Mouse (Mus musculus): ENCODE measurements around the gene AF067061. TPM values are rescaled to one million over a fixed set of nuclear protein-coding genes. Genes with fewer than 3 reads are reported as not detected.
"Not testable (repeated sequence)": the region's sequence is repeated elsewhere in the genome, so short reads cannot be mapped to it uniquely, and the experiment has no call there.

AF067061 gene
- polyA plus RNA-seq (2015; fragmentation: Nextera tagmentation; extraction: Ambion mirVana): not detected in 2 replicates

DNA sequence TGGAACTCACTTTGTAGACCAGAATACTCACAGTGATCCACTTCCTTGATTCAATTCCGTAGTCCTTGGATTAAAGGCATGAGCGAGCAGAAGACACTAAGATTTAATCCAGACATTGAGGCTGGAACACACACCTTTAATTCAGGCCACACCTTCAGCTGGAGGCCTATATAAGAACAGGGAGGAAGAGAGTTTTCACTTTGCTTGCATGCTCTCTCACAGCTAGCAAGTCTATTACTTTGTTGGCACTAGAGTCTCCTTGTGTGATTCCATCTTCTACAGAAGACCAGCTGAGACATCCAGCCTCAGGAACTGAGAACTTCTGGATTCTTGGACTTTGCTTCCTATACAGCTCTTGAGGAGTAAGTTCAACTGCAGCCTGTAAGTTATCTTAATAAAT lies at the start of gene AF067061:
TSS of gene AF067061 (plus strand) at position 245 of the 400 bp plus-strand sequence.
- H3K9ac ChIP-seq; ATAC-seq (replicated peaks); H3K4me1 ChIP-seq; H3K4me2 ChIP-seq; H3K27me3 ChIP-seq (replicated peaks); H3K27ac ChIP-seq; H3K9me3 ChIP-seq; H3K36me3 ChIP-seq (replicated peaks); H3K4me3 ChIP-seq: not testable (repeated sequence)
- 80% methylated on average over 2 of the region's 2 CpGs for WGBS

DNA sequence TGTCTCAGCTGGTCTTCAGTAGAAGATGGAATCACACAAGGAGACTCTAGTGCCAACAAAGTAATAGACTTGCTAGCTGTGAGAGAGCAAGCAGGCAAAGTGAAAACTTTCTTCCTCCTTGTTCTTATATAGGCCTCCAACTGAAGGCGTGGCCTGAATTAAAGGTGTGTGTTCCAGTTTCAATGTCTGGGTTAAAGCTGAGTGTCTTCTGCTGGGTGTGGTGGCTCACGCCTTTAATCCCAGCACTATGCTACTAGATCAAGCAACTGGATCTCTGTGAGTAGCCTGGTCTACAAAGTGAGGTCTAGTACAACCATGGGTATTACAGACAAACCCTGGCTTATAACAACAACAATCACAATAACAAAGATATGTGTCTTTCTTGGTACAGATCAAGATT lies 47.1 kb upstream of the AF067061 start, which contains the start of gene Gm21762:
TSS of gene Gm21762 (minus strand) at position 101 of the 400 bp plus-strand sequence.
- not testable (repeated sequence) for ATAC-seq (replicated peaks); H3K36me3 ChIP-seq (replicated peaks)
- WGBS: no CpG with 5 or more reads among the region's 2 CpGs

DNA sequence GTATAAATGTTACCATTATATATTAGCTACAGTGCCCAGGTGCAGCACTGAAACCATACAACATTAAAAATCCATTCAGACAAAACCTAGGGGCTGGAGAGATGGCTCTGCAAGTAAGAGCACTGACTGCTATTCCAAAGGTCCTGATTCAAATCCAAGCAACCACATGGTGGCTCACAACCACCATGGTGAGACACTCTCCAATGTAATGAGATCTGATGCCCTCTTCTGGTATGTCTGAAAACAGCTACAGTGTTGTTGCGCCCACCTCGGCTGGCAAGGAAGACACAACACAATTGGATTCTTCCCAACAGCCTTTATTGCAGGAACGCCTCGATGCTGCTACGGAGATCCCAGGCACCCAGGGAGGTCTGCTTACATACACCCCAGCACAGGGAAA lies 42.0 kb upstream of the AF067061 start:
- H3K9ac ChIP-seq; ATAC-seq (replicated peaks); H3K4me2 ChIP-seq; H3K27ac ChIP-seq; H3K27me3 ChIP-seq (replicated peaks); H3K4me1 ChIP-seq; H3K9me3 ChIP-seq; H3K36me3 ChIP-seq (replicated peaks); H3K4me3 ChIP-seq: not testable (repeated sequence)
- WGBS: 83% methylated on average over 5 of the region's 5 CpGs

More for the DNA sequence above, 47.1 kb upstream of the AF067061 start, which contains the start of gene Gm21762:
- H3K4me3 ChIP-seq; H3K9me3 ChIP-seq; H3K9ac ChIP-seq; H3K27me3 ChIP-seq (replicated peaks); H3K4me2 ChIP-seq; H3K4me1 ChIP-seq; H3K27ac ChIP-seq: not testable (repeated sequence)

DNA sequence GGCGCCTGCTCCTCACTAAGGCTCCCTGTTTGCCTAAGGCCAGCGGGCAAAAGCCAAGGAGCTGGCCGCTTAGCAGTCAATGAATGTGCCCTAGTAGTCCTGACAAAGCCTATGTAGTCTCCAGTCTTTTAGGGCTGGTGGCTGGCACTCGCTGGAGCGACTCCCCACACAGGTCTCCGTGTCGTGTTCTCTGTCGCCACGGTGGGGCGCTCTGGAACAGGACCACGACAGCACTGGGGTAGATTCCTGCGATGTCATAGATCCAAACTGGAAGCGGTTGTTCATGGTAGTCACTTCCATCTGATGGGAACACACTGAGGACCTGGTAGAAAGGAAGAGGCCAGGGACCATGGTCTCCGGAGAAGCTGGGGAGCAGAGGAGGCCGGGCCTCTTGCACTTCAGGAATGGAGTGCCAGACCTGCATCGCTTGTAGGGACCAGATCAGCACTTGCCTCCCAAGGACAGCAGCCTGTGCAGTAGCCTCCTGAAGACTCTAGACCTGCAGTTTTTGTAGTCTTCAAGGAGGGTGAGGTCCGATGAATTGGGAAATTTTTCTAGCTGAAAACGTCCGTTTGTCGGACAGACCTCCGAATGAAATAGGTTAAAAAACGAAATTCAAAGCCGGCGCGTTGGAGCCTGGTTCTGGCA lies 39.8 kb upstream of the AF067061 start:
- H3K4me3 ChIP-seq; H3K9ac ChIP-seq; ATAC-seq (replicated peaks); H3K4me1 ChIP-seq; H3K27me3 ChIP-seq (replicated peaks); H3K27ac ChIP-seq; H3K36me3 ChIP-seq (replicated peaks); H3K9me3 ChIP-seq; H3K4me2 ChIP-seq: not testable (repeated sequence)
- 97% methylated on average over 16 of the region's 25 CpGs for WGBS

DNA sequence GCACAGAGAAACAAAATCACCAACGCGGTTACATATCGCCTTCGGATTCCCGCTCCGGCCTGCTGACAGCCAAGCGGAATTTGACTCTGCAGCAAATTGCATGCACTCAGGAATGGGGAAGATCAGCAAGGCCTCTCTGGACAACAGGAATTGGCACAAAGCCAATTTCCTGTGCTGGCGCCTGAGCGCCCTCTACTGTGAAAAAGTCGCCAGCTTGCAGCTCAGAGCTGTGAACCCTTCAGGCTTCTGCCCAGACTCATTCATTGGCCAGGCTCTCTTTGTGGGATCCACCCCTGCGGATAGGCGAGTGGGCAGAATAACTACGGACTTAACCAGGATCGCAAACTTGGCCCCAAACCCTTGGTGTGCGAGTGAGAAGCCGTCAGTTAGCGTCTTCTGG lies 31.1 kb upstream of the AF067061 start:
- H3K9ac ChIP-seq; H3K4me1 ChIP-seq; H3K27ac ChIP-seq; H3K4me2 ChIP-seq; H3K4me3 ChIP-seq; H3K27me3 ChIP-seq (replicated peaks); H3K9me3 ChIP-seq; H3K36me3 ChIP-seq (replicated peaks); ATAC-seq (replicated peaks): not testable (repeated sequence)
- 94% methylated on average over 17 of the region's 17 CpGs for WGBS

DNA sequence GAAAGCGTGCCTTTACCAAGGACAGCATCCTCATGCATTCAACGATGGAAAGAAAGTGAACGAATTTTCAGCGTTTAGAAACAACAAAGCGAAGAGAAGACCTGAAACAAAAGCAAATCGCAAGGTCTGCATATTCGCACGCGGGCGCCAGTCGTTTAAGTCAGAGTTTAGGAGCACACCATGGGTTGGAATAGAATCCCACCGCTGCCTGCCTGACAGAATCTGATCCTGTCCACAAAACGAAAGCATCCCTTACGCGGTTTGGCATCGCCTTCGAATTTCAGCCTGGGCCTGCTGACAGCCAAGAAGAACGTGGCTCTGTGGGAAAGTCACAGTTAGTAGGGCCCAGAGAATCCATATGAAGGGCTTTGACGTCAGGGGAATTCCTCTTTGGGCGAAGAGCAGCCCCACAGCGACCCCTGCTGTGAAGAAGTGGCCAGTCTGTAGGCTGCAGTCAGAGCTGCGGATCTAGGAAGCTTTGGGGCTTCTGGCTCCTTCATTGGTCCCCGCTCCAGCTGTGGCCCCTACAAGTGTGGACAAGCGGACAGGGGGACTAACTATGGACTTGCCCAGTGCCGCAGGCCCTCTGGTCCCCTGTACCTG lies 30.4 kb upstream of the AF067061 start:
- not testable (repeated sequence) for H3K9ac ChIP-seq; ATAC-seq (replicated peaks); H3K36me3 ChIP-seq (replicated peaks); H3K4me3 ChIP-seq; H3K27ac ChIP-seq; H3K9me3 ChIP-seq; H3K4me1 ChIP-seq; H3K27me3 ChIP-seq (replicated peaks); H3K4me2 ChIP-seq
- 77% methylated on average over 13 of the region's 25 CpGs for WGBS

DNA sequence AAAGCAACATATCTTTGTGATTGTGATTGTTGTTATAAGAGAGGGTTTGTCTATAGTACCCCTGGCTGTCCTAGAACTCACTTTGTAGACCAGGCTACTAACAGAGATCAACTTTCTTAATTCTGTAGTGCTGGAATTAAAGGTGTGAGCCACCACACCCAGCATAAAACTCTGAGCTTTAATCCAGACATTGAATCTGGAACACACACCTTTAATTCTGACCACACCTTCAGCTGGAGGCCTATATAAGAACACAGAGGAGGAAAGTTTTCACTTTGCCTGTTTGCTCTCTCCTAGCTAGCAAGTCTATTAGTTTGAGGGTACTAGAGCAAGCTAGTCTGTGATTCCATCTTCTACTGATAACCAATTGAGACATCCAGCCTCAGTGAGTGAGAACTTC lies 24.1 kb upstream of the AF067061 start, which contains the start of gene Gm21731:
TSS of gene Gm21731 (plus strand) at position 301 of the 400 bp plus-strand sequence.
- H3K9ac ChIP-seq; H3K27me3 ChIP-seq (replicated peaks); ATAC-seq (replicated peaks); H3K27ac ChIP-seq; H3K9me3 ChIP-seq; H3K4me2 ChIP-seq; H3K4me1 ChIP-seq; H3K4me3 ChIP-seq; H3K36me3 ChIP-seq (replicated peaks): not testable (repeated sequence)

DNA sequence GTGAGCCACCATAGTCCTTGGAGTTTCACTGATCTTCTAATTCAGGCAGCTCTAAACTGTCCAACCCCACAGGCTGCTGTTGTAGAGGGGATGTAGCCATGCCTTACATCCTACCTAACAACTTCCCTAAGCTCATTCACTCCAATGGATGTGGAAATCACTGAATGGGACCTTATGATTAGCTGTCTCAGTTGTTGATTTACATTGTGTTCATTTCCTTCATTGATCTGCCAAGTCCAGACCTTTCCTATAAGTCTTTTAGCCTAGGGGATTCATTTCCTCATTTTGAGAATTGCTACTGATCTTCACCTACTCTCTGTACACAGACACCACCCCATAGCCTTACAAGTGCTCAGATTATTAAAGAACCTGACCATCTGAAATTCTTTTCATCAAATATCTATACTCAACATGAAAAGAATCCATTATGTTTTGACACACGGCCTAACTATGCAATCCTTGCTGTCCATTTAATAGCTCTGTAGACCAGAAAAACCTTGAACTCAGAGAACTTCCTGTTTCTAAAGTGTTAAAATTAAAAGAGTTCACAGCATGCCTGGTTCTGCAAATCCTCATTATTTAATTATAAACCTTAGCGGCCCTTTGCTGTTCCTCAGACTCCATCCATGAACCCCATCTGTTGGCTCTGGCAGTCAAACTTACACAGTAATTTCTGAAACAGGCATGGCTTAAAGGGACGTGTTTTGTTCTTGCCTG lies 11.5 kb upstream of the AF067061 start:
- H3K9ac ChIP-seq; ATAC-seq (replicated peaks); H3K36me3 ChIP-seq (replicated peaks); H3K4me1 ChIP-seq; H3K9me3 ChIP-seq; H3K27me3 ChIP-seq (replicated peaks); H3K4me3 ChIP-seq; H3K27ac ChIP-seq; H3K4me2 ChIP-seq: not testable (repeated sequence)
- 84% methylated on average over 2 of the region's 3 CpGs for WGBS

DNA sequence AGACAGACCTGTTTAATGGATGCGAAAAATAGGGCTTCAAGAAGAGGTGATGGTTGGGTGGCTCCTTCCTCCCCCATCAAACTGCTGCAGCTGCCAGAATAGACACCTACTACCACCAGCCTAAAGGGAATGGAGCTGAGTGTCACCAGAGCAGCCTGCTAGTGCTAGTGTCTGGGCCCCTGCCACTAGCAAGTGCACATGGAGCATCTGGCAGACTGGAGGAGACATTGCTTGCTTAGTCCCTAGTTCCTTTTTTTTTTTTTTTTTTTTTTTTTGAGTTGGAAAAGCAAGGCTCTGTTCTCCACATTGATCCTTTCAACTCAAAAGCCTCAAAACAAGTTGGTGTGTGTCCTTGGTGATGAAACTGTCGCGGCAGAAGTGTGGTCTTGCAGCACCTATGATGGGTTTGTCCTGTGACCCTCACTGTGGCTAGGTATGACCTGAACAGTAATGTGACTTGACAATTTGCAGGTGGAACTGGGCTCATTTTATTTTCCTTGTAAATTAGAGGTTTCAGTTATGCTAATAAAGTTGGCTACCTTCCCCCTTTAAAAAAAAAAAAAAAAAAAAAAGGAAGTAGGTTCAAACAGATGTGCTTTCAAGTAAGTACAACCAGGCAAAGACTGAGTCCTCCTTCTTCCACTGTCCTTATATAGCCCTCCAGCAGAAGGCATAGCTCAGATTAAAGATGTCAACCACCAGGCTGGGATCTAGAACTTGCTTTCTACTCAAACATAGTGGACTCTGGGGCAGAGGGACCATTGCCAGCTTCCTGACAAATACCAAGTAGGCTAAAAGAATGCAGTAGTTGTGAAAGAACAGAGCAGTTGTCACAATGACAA lies 3.9 kb upstream of the AF067061 start:
- H3K36me3 ChIP-seq (replicated peaks); H3K4me2 ChIP-seq; H3K4me3 ChIP-seq; H3K27me3 ChIP-seq (replicated peaks); H3K27ac ChIP-seq; H3K4me1 ChIP-seq; ATAC-seq (replicated peaks); H3K9ac ChIP-seq; H3K9me3 ChIP-seq: not testable (repeated sequence)
- 91% methylated on average over 3 of the region's 3 CpGs for WGBS

DNA sequence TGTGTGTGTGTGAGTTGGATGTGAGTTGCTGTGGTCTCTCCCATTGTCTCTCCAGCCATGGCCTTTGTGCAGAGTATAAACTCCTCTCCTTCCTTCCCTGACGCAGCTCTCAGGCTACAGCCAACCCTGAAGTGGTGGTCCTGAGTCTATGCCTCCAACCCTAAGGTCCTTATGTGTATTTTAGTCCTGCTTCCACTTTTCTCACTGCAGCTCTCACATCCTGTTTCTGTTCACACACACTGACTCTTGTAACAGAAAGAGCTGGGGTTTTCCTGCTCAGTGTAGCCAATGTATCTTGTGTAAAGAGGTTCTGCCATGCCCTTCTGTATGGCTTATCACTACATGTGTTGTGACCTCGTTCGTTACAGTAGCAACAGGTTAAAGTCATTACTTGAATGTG lies 3.2 kb upstream of the AF067061 start:
- H3K4me1 ChIP-seq; H3K9ac ChIP-seq; H3K36me3 ChIP-seq (replicated peaks); H3K9me3 ChIP-seq; ATAC-seq (replicated peaks); H3K27ac ChIP-seq; H3K4me2 ChIP-seq; H3K4me3 ChIP-seq; H3K27me3 ChIP-seq (replicated peaks): not testable (repeated sequence)
- 73% methylated on average over 3 of the region's 3 CpGs for WGBS

DNA sequence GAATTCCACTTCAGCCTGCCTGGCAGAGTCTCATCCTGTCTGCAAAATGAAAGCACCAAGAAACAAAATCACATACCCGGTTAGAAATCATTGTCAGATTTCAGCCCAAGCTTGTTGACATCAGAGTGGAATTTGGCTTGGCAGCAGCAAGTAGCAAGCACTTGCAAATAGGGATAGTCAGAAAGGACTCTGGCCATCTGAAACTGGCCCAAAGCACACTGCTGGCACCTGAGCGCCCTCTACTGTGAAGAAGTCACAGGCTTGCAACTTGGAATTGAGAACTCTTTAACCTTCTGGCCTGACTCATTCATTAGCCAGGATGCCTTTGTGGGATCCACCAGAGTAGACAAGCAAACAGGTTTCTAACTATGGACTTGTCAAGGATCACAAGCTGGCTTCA lies 14.9 kb downstream of the AF067061 start:
- not testable (repeated sequence) for ATAC-seq (replicated peaks); H3K4me2 ChIP-seq; H3K27ac ChIP-seq; H3K36me3 ChIP-seq (replicated peaks); H3K4me3 ChIP-seq; H3K4me1 ChIP-seq; H3K9ac ChIP-seq; H3K9me3 ChIP-seq; H3K27me3 ChIP-seq (replicated peaks)
- 30% methylated on average over 2 of the region's 2 CpGs for WGBS

DNA sequence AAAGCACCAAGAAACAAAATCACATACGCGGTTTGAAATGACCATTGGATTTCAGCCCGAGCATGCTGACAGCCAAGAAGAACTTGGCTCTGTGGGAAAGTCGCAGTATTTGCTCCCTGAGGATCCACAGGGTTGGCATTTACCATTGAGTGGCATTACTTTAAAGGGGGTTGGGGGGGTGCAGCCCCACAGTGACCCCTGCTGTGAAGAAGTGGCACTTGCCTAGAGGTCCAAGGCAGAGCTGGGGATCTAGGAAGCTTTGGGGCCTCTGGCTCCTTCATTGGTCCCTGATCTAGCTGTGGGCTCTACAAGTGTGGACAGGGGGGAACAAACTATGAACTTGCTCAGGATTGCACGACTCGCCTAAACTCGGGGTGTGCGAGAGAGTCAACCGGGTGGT lies 15.9 kb downstream of the AF067061 start:
- Histone ChIP-seq H3K9me3 (no peaks in the 10 kb centered on the region), H3K27me3 (replicated peaks) (no peaks in the 10 kb centered on the region)
- ATAC-seq (replicated peaks): no peak

More for the DNA sequence above, 15.9 kb downstream of the AF067061 start:
- H3K36me3 ChIP-seq (replicated peaks): no peaks in the 10 kb centered on the region
- no peak overlapping the region for H3K27ac ChIP-seq
- H3K4me1 ChIP-seq: no peaks in the 10 kb centered on the region
- no peak overlapping the region for H3K4me2 ChIP-seq
- WGBS: 90% methylated on average over 9 of the region's 9 CpGs
- no peak overlapping the region for H3K9ac ChIP-seq
- no peak overlapping the region for H3K4me3 ChIP-seq

All from midbrain, embryonic 15.5 days (tissue).